Mouse (Mus musculus) liver, embryonic 14.5 days (tissue): ENCODE measurements at regions not wholly inside any gene's neighbourhood (a gene's known extent, or its start where the extent isn't known, plus 50 kb on each side); places are given as distances from the start of the nearest gene placed in this dataset.

ENCODE experiments used
- CTCF ChIP-seq: IDR thresholded peaks from 2 replicates; pipeline ENCODE4 v1.5.1; 2016; ENCODE audit warnings: antibody characterized with exemption, low read depth, control low read depth
- EP300 ChIP-seq: IDR thresholded peaks from 2 replicates; pipeline ENCODE4 v1.6.1; 2016; ENCODE audit warnings: antibody characterized with exemption, low read depth

DNA sequence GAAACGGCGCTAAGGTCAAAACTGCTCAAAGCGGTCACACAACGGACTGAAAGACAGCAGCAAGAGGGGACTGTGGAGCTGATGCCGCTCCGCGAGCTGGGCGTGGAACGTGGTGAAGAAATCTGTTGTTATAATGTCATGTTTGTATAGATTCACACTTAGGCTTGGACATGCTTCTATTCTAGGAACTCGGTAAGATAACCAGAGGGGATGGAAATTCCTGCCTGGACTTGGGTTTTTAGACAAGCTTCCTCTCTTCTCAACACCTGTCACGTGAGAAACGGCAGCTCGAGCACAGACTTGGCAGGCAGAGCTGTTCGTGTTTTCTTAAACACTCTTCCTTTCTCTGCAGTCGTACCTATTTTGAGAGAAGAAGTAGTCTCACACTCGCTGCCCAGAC is 307.5 kb downstream of the Ndfip2 start:
- TF ChIP-seq EP300 (no peak), CTCF (no peak)
